Mouse (Mus musculus) midbrain, embryonic 13.5 days (tissue): ENCODE measurements around the gene Vmn1r40. TPM values are rescaled to one million over a fixed set of nuclear protein-coding genes. Genes with fewer than 3 reads are reported as not detected.

ENCODE experiments used
- ATAC-seq: fragments of 200-750 bp; cut with Nextera tagmentation; 2 replicates; pipeline ENCODE4 v1.8.0; 2017; ENCODE audit warnings: mild to moderate bottlenecking, moderate TSS enrichment, moderate library complexity
- H3K27ac ChIP-seq: fragments of 300-500 bp; sonication (generic); 2 replicates; pipeline ENCODE4 v1.5.1; 2015; ENCODE audit warnings: inconsistent platforms, mild to moderate bottlenecking, moderate library complexity
- H3K27me3 ChIP-seq: fragments of 300-500 bp; sonication (generic); 2 replicates; pipeline ENCODE4 v1.6.1; 2015; ENCODE audit warnings: mild to moderate bottlenecking, inconsistent platforms
- H3K36me3 ChIP-seq: fragments of 300-500 bp; sonication (generic); 2 replicates; pipeline ENCODE4 v1.6.1; 2015; ENCODE audit warnings: mild to moderate bottlenecking, inconsistent platforms
- H3K4me1 ChIP-seq: fragments of 300-500 bp; sonication (generic); replicated peaks from 2 replicates; pipeline ENCODE4 v1.6.1; 2015; ENCODE audit warnings: inconsistent platforms
- H3K4me2 ChIP-seq: fragments of 300-500 bp; sonication (generic); replicated peaks from 2 replicates; pipeline ENCODE4 v1.6.1; 2015; ENCODE audit warnings: moderate library complexity, mild to moderate bottlenecking, inconsistent platforms
- H3K4me3 ChIP-seq: fragments of 300-500 bp; sonication (generic); replicated peaks from 2 replicates; pipeline ENCODE4 v1.5.1; 2015; ENCODE audit warnings: mild to moderate bottlenecking, inconsistent platforms
- H3K9ac ChIP-seq: fragments of 300-500 bp; sonication (generic); replicated peaks from 2 replicates; pipeline ENCODE4 v1.6.1; 2015; ENCODE audit warnings: mild to moderate bottlenecking, inconsistent platforms
- H3K9me3 ChIP-seq: fragments of 300-500 bp; sonication (generic); 2 replicates; pipeline ENCODE4 v1.6.1; 2016; ENCODE audit warnings: mild to moderate bottlenecking, inconsistent platforms
- WGBS: fragments of 180-500 bp; shearing (Covaris S2); methylation state at CpG from one replicate; pipeline ENCODE4 v1.1.7; 2015; 5-methylcytosine and 5-hydroxymethylcytosine counted together
- polyA plus RNA-seq: library from polyadenylated mRNA; unstranded; fragments of >200 nt; fragmentation: Nextera tagmentation; extraction: Ambion mirVana; gene quantifications from 2 replicates; pipeline ENCODE4 v1.2.1, GENCODE M21; 2015

Gene Vmn1r40
- polyA plus RNA-seq = not detected in 2 replicates

DNA sequence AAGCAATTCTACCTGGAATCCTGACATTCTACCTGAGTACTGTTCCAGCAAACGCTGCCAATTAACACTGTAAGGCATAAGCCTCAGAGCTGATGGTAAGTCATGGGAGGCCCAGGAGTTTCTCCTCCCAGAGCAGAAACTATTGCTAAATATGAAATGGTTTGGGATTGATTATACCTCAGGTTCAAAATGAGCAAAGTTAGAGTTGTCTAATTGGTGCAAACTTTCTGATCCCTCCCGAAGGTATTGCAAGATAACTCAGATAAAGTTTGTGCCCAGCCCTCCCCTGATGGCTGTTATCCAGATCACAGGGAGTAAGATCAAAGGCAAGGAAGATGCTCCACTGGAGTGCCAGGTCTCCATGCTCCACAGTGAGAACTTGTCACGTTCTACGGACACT is at the start of gene Vmn1r40:
Vmn1r40 (plus strand) TSS at position 301 of the 400 bp plus-strand sequence.
- no peak for ATAC-seq
- 79% methylated on average over 4 of the region's 4 CpGs for WGBS

DNA sequence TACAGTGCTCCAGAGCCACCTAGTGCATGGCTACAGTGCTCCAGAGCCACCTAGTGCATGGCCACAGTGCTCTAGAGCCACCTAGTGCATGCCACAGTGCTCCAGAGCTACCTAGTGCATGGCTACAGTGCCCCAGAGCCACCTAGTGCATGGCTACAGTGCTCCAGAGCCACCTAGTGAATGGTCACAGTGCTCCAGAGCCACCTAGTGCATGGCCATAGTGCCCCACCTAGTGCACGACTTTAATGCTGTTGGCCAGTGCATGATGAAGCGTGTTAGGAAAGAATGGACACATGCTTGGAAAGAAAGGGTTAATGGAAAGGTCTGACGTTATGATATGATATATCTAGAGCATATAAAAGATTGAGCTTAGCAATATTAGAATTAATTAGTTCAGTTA is 49.0 kb upstream of the Vmn1r40 start:
- no peak for ATAC-seq

More for the DNA sequence above, at the start of gene Vmn1r40:
- Histone ChIP-seq H3K27me3 (no peaks in the 10 kb centered on the region), H3K4me3 (no peak within 1 kb of the TSS), H3K9ac (no peak within 1 kb of the TSS), H3K27ac (no peak within 1 kb of the TSS), H3K4me2 (no peak within 1 kb of the TSS), H3K9me3 (peaks cover under 1% of the 10 kb centered on the region; the same call in 1 of the 2 replicates), H3K36me3 (no peaks in the 10 kb centered on the region), H3K4me1 (no peaks in the 10 kb centered on the region)

DNA sequence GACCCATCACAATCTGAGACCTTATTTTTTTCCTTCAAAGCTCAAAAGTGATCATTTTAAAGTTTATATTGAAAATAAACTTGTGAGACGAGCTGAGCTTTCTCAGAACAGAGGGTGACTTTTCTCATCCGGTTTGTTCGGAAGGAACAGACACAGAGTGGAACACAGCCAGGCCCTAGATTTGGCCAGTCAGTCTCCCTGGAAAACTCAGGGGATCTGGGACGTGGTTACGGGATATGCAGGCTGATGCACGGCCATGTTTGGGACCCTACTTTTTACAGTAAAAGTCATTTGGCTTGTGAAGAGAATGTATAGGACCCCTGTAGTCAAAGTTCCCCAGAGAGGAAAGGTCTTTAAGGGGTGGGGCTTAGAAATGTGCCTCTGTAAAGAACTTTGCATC is 48.4 kb upstream of the Vmn1r40 start:
- 86% methylated on average over 6 of the region's 6 CpGs for WGBS
- Histone ChIP-seq H3K4me2 (no peak overlapping the region), H3K9me3 (no peaks in the 10 kb centered on the region), H3K4me1 (no peaks in the 10 kb centered on the region), H3K9ac (no peak overlapping the region), H3K36me3 (peaks cover 43% of the 10 kb centered on the region), H3K4me3 (no peak overlapping the region), H3K27ac (no peak overlapping the region), H3K27me3 (no peaks in the 10 kb centered on the region)
- ATAC-seq = no peak

More for the DNA sequence above, 49.0 kb upstream of the Vmn1r40 start:
- no peaks in the 10 kb centered on the region for H3K9me3 ChIP-seq
- peaks cover 40% of the 10 kb centered on the region for H3K36me3 ChIP-seq
- no peak overlapping the region for H3K4me3 ChIP-seq
- no peak overlapping the region for H3K4me2 ChIP-seq
- 86% methylated on average over 3 of the region's 3 CpGs for WGBS
- H3K4me1 ChIP-seq = no peaks in the 10 kb centered on the region
- H3K27ac ChIP-seq = no peak overlapping the region
- H3K27me3 ChIP-seq = no peaks in the 10 kb centered on the region
- no peak overlapping the region for H3K9ac ChIP-seq

DNA sequence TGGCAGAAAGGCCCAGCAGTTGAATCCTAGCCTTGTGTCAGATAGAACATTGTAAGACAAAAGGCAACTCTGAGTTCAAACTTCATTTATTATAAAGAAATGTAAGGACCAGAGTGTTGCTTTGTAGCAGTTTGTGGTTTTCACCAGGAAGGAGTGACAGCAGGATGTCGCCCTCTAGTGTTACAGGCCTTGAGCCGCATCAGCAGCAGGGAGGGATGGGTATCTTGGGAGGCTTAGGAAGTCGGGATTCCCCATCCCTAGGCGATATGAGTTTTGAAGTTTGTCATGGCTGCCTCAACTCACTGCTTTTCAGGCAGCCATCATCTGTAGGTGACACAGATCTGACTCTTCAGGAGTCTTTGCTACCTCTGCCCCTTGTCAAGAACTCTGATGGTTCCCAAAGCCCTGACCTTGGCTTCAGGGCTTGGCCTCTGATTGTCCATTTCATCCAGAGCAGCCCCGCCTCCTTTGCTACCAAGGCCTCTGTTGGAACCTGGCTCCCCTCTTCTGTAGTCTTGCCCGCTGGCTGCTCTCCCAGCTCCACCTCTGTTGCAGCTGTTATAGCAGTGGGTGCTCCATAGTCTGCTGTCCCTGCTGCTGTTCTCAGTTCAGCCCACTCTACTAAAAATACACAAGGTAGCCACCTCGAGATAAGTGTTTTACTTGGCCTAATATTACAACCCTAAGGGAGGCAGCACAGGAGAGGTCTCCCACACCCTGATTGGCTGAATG is 47.5 kb upstream of the Vmn1r40 start:
- Histone ChIP-seq H3K27me3 (no peaks in the 10 kb centered on the region), H3K27ac (no peak overlapping the region), H3K4me1 (no peaks in the 10 kb centered on the region), H3K9me3 (no peaks in the 10 kb centered on the region), H3K4me2 (no peak overlapping the region), H3K4me3 (no peak overlapping the region), H3K36me3 (peaks cover 39% of the 10 kb centered on the region), H3K9ac (no peak overlapping the region)
- 30% methylated on average over 7 of the region's 7 CpGs for WGBS
- ATAC-seq = no peak

DNA sequence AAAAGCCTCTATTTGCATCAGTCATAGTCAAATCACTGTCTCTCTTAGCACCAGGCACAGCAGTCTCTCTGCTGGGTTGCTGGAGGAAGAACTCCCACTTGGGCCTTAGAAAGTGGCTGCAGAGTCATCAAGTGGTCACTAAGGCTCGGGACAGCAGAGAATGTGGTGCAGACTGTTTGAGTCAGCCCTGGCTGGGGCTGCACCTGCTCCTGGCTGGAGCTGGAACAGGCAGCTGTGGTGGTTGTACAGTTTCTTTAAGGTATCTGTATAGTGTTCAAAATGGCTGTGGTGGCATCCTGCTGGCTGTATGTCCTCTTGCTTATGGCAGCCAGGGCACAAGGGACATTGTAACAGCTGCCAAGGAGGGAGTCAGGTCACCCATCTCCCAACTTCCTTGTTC is 46.9 kb upstream of the Vmn1r40 start:
- no peak overlapping the region for H3K4me2 ChIP-seq
- H3K9ac ChIP-seq = no peak overlapping the region
- no peaks in the 10 kb centered on the region for H3K27me3 ChIP-seq
- peaks cover 38% of the 10 kb centered on the region for H3K36me3 ChIP-seq
- no peaks in the 10 kb centered on the region for H3K9me3 ChIP-seq
- no peak overlapping the region for H3K4me3 ChIP-seq
- ATAC-seq = no peak; the same call in 1 of the 2 replicates
- WGBS = 84% methylated on average over 1 of the region's 1 CpGs
- H3K4me1 ChIP-seq = no peaks in the 10 kb centered on the region
- no peak overlapping the region for H3K27ac ChIP-seq

DNA sequence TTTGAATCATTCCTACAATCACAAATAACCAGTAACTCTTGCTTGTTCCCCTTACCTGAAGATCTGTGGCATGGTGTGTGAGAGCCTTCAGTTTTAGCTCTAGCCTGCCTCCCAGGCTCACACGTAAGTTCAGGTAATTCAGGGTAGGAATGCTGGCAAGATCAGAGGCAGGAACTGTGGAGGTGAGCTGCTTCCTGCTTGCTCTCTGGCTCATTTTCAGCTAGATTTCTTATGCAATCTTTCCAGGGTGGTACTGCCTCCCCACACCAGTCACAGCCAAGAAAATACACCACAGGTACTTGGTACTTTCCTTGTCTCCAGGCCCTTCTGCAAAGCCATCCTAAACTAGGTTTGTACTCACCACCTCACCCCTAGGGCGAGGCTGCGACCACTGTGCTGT is 44.8 kb upstream of the Vmn1r40 start:
- WGBS = 93% methylated on average over 3 of the region's 3 CpGs
- no peaks in the 10 kb centered on the region for H3K27me3 ChIP-seq
- no peak overlapping the region for H3K9ac ChIP-seq
- no peaks in the 10 kb centered on the region for H3K9me3 ChIP-seq
- H3K4me1 ChIP-seq = no peaks in the 10 kb centered on the region
- H3K36me3 ChIP-seq = peaks cover 32% of the 10 kb centered on the region
- ATAC-seq = no peak
- H3K4me2 ChIP-seq = no peak overlapping the region
- H3K27ac ChIP-seq = no peak overlapping the region
- H3K4me3 ChIP-seq = no peak overlapping the region

DNA sequence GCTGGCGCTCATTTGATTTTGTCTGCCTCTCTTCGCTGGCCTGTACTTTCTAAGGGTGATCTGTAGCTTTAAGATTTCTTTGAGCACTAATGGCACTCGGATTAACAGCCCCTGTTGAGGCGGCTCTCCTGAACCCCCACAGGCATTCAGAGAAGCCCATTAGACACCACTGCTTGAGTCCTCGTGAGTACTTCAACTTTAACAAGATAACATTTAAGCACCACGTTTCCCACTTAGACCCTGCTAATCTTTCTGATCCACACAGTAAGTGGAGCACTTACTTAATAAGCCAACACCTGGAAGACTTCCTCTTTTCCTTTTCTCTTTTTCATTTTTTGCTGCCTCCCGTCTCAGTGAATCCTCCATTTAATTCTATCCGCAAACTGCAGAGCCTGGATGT is 42.2 kb upstream of the Vmn1r40 start:
- no peaks in the 10 kb centered on the region for H3K4me1 ChIP-seq
- no peak for ATAC-seq

DNA sequence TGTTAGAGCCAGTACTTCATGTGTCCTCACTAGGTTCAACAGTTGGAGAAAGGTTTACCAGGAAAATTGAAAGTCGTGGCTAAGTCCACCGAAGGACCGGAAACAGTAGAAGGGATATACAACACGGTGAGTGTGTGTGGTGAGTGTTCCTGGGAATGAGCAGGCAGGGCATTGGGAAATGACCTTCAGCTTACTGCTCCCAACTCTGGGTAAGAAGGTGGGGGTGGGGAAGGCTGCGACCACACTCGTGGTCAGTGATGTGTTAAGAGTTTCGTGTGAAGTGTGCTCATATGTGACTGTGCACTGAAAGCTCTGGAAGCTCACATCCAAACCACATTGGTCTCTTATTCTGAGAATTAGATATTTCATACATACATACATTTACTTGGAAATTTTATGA is 41.7 kb upstream of the Vmn1r40 start:
- no peaks in the 10 kb centered on the region for H3K4me1 ChIP-seq

More for the DNA sequence above, 42.2 kb upstream of the Vmn1r40 start:
- Histone ChIP-seq H3K4me3 (no peak overlapping the region), H3K36me3 (peaks cover 32% of the 10 kb centered on the region), H3K9ac (no peak overlapping the region), H3K27ac (no peak overlapping the region), H3K4me2 (no peak overlapping the region), H3K27me3 (no peaks in the 10 kb centered on the region), H3K9me3 (no peaks in the 10 kb centered on the region)
- 41% methylated on average over 8 of the region's 8 CpGs for WGBS

DNA sequence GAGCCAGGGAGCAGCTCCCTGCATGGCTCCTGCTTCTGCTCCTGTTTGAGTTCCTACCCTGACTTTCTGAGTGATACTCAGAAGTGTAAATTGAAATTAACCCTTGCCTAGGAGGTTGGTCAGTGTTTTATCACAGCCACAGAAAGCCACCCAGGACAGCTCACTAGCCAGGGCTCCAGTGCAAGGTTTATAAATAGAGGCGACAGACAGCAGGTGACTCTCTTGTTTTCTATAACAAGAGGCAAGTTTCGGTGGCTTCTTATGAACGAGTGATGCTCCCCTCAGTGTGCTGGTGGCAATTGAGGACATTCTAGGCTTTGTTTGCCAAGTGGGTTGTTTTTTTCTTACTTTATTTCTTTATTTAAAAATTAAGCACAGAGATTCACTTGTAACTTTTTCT is 40.4 kb upstream of the Vmn1r40 start:
- ATAC-seq = no peak
- Histone ChIP-seq H3K4me3 (no peak overlapping the region), H3K4me2 (no peak overlapping the region), H3K27me3 (no peaks in the 10 kb centered on the region), H3K36me3 (peaks cover 25% of the 10 kb centered on the region), H3K4me1 (no peaks in the 10 kb centered on the region), H3K27ac (no peak overlapping the region), H3K9me3 (no peaks in the 10 kb centered on the region), H3K9ac (no peak overlapping the region)
- 75% methylated on average over 3 of the region's 3 CpGs for WGBS

More for the DNA sequence above, 41.7 kb upstream of the Vmn1r40 start:
- 80% methylated on average over 7 of the region's 7 CpGs for WGBS
- H3K27me3 ChIP-seq = no peaks in the 10 kb centered on the region
- H3K4me2 ChIP-seq = no peak overlapping the region
- H3K36me3 ChIP-seq = peaks cover 32% of the 10 kb centered on the region
- no peak overlapping the region for H3K4me3 ChIP-seq
- no peak overlapping the region for H3K9ac ChIP-seq
- ATAC-seq = no peak
- H3K9me3 ChIP-seq = no peaks in the 10 kb centered on the region
- H3K27ac ChIP-seq = no peak overlapping the region

DNA sequence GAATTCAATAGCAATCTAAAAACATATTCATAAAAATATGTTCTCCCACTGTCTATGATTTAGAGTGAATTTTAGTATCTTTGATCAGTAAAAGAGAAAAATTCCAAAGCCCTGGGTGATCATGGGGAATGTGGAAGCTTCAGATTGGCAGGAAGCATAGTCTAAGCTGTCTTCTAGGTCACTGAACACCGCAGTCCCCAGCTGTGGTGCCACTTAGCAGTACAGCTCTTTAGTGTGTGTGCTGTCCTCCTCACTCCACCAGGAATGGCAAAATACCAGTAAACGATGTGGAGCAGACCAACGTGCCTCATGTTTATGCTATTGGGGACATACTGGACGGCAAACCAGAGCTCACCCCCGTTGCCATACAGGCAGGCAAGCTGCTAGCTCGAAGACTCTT is 37.8 kb upstream of the Vmn1r40 start:
- Histone ChIP-seq H3K4me2 (no peak overlapping the region), H3K9ac (no peak overlapping the region), H3K36me3 (peaks cover 20% of the 10 kb centered on the region), H3K9me3 (no peaks in the 10 kb centered on the region), H3K4me3 (no peak overlapping the region), H3K27ac (no peak overlapping the region), H3K27me3 (no peaks in the 10 kb centered on the region), H3K4me1 (no peaks in the 10 kb centered on the region)
- ATAC-seq = no peak
- whole genome bisulfite sequencing = 82% methylated on average over 6 of the region's 6 CpGs

DNA sequence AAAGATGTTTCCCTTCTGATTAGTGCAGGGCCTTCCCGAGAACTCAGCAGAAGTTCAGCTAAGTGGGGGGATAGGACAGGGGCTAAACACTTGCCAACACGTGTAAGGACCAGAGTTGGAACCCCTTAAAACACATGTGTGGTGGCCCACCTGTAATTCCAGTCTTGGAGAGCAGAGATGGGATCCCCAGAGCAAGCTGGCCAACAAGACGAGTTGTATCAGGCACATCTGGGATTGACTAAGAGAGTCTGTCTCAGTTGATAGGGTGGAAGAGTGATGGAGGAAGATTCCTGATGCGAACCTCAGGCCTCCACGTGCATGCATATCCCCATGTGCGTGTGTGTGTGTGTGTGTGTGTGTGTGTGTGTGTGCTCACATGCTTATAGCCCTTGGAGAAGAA is 35.9 kb upstream of the Vmn1r40 start:
- WGBS = 82% methylated on average over 6 of the region's 6 CpGs
- H3K27me3 ChIP-seq = no peaks in the 10 kb centered on the region
- H3K27ac ChIP-seq = no peak overlapping the region
- peaks cover 29% of the 10 kb centered on the region for H3K36me3 ChIP-seq
- no peak overlapping the region for H3K9ac ChIP-seq
- H3K4me1 ChIP-seq = no peaks in the 10 kb centered on the region
- H3K9me3 ChIP-seq = no peaks in the 10 kb centered on the region
- H3K4me3 ChIP-seq = no peak overlapping the region
- no peak for ATAC-seq
- no peak overlapping the region for H3K4me2 ChIP-seq

DNA sequence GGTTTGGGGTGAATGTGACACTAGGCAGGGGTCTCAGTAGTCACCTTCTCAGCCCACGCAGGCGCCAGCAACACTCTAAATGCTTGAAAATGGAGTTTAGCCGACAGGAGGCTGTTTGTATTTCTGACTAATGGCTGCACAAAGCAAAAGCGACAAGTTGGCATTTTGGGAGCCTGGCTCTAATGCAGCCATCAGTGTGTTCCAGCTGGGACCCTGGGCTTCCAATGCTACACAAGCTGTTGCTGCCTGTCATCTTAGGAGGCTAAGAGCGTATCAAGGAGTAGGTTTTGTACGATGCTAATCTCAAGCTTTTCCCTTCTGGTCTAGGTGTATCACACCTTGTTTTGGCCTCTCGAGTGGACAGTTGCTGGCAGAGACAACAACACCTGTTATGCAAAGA is 34.7 kb upstream of the Vmn1r40 start:
- no peak for ATAC-seq
- H3K27me3 ChIP-seq = no peaks in the 10 kb centered on the region
- H3K4me1 ChIP-seq = no peaks in the 10 kb centered on the region
- no peak overlapping the region for H3K4me3 ChIP-seq
- no peak overlapping the region for H3K27ac ChIP-seq
- no peak overlapping the region for H3K9ac ChIP-seq
- 90% methylated on average over 7 of the region's 7 CpGs for WGBS
- H3K4me2 ChIP-seq = no peak overlapping the region
- H3K36me3 ChIP-seq = peaks cover 30% of the 10 kb centered on the region
- no peaks in the 10 kb centered on the region for H3K9me3 ChIP-seq
